Mouse (Mus musculus) cerebellum, postnatal 10 days (tissue): ENCODE data around the gene Kcp.

Experiments used
- DNase-seq, 2 experiments: peaks; one replicate each; pipeline ENCODE4 v3.0.0; 2021; ENCODE audit warnings: mixed read lengths in 2 of 2

The Kcp gene

GRCm38 (mm10) chr6:29522626-29523300, 15.0 kb upstream of the Kcp start:
- DNase-seq: no peak

- peak; percentile 62 to 64 for DNase-seq
These were observed 9.4 kb upstream of the Kcp start for GRCm38 (mm10) chr6:29517139-29517538.

GRCm38 (mm10) chr6:29513284-29513683, 5.5 kb upstream of the Kcp start:
- no peak for DNase-seq

- DNase-seq: no peak
These were observed 1.3 kb upstream of the Kcp start for GRCm38 (mm10) chr6:29509086-29509485.

GRCm38 (mm10) chr6:29506834-29507233, 918 bp downstream of the Kcp start:
- no peak for DNase-seq

- DNase-seq: no peak
These were observed 2.3 kb downstream of the Kcp start for GRCm38 (mm10) chr6:29505493-29505892.

GRCm38 (mm10) chr6:29501599-29501998, 6.2 kb downstream of the Kcp start:
- no peak for DNase-seq

GRCm38 (mm10) chr6:29500810-29501209, 6.9 kb downstream of the Kcp start:
- no peak for DNase-seq

- DNase-seq: no peak
These were observed 7.6 kb downstream of the Kcp start for GRCm38 (mm10) chr6:29500177-29500576.

GRCm38 (mm10) chr6:29497791-29498190, 10.0 kb downstream of the Kcp start:
- no peak for DNase-seq

- DNase-seq: no peak
These were observed 11.5 kb downstream of the Kcp start for GRCm38 (mm10) chr6:29496270-29496669.

- peak in 1 of 2 experiments; percentile 19 for DNase-seq
These were observed 13.7 kb downstream of the Kcp start for GRCm38 (mm10) chr6:29494101-29494500.

- no peak for DNase-seq
These were observed 21.8 kb downstream of the Kcp start for GRCm38 (mm10) chr6:29485951-29486350.

- peak; percentile 92 to 95 for DNase-seq
These were observed 22.8 kb downstream of the Kcp start for GRCm38 (mm10) chr6:29484716-29485559.

- no peak for DNase-seq
These were observed 25.1 kb downstream of the Kcp start for GRCm38 (mm10) chr6:29482691-29483090.

GRCm38 (mm10) chr6:29474736-29475135, 33.0 kb downstream of the Kcp start:
- no peak for DNase-seq

- peak; percentile 52 to 66 for DNase-seq
These were observed 33.6 kb downstream of the Kcp start for GRCm38 (mm10) chr6:29473941-29474691.

- DNase-seq: no peak
These were observed 36.6 kb downstream of the Kcp start, which contains the start of gene Atp6v1fnb for GRCm38 (mm10) chr6:29471137-29471536. Atp6v1fnb (plus strand) TSS chr6:29471437.

- no peak for DNase-seq
These were observed 38.9 kb downstream of the Kcp start for GRCm38 (mm10) chr6:29468851-29469250.

- peak; percentile 98 for DNase-seq
These were observed 40.0 kb downstream of the Kcp start, which contains the start of gene Atp6v1f for GRCm38 (mm10) chr6:29467583-29468354. Atp6v1f (plus strand) TSS chr6:29467718.

GRCm38 (mm10) chr6:29463388-29463787, 44.4 kb downstream of the Kcp start:
- DNase-seq: no peak

GRCm38 (mm10) chr6:29461502-29461901, 46.2 kb downstream of the Kcp start:
- no peak for DNase-seq
